Mouse (Mus musculus): Measurements from ENCODE around the gene Lima1. TPM values are rescaled to one million over a fixed set of nuclear protein-coding genes. Genes with fewer than 3 reads are reported as not detected.
A peak's percentile ranks its signal among the peaks of the same experiment; 100 is the strongest.
"Not testable (repeated sequence)": the region's sequence is repeated elsewhere in the genome, so short reads cannot be mapped to it uniquely, and the experiment has no call there.

Lima1 gene
- polyA plus RNA-seq (2015; fragmentation: Nextera tagmentation; extraction: Ambion mirVana), result 30.9 and 31.8 TPM in 2 replicates

DNA sequence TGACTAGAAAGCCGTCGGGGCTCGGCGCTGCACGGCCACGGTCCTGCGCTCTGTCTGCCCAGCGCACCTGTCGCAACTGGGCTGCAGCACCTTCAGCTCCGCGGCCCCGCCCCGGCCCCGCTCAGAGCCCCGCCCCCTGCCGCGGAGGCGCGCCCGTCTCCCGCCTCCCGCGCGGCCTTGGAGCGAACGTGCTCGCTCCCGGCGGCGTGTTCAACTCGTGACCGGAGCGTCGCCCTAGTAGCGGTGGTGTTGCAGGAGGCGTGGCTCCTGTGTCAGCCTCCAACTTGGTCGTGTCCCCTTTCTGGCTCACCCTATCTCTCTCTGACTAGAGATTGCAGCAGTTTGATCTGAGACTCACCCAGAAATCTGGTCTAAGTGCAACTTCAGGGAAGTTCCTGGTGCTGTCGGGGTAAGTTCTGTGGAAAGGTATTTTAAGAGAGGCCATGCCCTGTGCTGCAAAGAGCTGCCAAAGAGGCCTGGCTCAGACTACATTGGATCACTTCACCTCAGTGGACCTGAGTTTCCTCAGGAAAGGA lies at the start of gene Lima1:
Gene Lima1, minus strand, starts transcription at position 123 of the 536 bp plus-strand sequence.
- peak; percentile 91 for DNase-seq (ENCODE audit: low spot score)

DNA sequence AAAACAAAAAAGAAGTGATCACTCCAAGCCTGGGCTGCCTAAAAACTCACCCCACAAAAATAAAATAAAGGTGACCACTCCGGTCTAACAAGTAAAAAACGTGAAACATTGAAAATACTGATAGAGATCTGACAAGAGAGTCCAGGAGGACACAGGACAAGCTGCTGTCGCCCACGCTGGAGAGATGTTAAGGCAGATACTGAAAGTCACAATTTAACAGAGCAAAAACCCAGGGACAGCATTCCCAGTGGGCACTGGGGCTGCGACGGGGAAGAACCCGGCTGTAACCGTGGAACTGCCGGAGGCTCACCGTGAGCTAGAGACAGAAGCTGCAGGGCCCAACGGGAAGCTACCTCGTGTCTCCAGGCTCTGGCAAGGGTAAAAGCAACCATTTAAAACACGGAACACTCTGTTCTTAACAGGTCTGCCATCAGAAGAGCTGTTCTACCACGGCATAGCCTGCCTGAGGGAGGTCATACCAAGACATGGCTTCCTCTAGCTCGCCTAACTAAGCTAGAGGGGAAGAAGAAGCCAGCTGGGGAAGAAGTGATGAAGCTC lies 44.4 kb upstream of the Lima1 start:
- DNase-seq (ENCODE audit: low spot score), result no peak

DNA sequence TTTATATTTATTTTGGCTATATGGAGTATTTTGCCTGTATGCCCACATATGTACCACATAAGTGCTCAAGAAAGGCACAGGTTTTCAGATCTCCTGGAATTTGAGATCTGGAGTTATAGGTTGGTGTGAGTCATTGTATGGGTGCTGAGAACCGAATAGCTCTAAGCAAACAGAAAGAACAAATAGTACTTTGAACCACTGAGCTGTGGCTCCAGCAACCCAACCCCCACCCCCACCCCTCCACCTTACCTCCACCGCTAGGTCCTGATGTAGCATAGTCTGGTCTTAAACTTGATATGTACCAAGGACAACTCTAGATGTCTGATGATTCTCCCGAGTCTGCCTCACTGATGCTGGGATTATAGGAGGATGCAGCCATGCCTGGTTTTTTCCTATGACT lies 42.0 kb upstream of the Lima1 start:
- DNase-seq (ENCODE audit: low spot score), result no peak

DNA sequence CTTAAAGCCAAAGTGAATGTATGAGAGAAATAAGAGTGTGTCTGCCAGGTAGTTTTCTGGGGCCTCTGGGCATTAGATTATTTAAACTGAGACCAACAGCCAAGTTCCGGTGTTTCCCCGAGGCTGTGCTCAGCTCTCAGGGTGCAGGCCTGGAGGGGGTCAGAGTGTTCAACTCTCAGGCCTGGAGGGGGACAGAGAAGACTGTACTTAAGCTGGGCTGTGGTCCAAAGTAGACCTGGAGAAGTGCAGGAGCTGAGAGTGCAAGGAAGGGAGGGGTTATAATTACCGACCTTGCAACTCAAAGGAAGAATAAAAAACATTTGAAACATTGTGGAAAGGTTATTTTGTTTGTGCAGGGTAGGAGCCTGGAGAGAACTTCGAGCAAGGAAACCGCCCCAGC lies 39.4 kb upstream of the Lima1 start:
- DNase-seq (ENCODE audit: low spot score), result no peak

DNA sequence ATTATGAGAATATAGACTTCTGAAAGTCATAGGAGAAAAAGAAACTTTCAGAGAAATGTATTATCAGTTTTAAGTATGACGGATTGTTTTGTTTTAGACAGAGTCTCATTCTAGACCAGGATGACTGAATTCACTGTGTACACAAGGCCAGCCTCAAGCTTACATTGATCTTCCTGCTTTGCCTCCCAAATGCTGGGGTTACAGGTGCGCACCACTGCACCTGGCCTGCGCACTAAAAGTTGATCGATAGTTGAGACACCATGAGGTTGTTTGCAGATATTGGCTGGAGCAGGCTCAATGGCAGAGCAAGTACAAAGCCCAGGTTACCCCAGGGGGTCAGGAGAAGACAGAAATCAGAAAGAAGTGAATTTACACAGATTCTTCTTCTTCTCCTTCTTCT lies 36.5 kb upstream of the Lima1 start:
- DNase-seq (ENCODE audit: low spot score), result no peak

DNA sequence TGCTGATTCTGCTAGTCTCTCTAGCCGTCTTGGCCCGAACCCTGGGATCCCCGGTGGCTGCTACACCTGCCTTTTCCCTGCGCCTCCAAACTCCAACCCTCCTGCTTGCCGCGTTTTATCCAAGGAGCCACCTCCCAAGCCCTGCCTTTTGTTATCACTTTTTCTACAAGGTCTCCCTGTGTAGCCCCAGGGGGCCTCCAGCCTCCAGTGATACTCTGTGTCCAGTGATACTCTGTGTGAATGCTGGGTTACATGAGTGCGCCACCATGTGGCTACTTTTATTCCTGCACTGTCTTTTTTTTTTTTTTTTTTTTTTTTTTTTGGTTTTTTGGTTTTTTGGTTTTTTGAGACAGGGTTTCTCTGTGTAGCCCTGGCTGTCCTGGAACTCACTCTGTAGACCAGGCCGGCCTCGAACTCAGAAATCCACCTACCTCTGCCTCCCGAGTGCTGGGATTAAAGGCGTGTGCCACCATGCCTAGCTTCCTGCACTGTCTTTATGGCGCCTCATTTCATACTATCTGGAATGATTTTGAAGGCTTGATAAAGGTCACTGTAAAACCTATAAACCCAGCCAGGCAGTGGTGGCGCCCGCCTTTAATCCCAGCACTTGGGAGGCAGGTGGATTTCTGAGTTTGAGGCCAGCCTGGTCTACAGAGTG lies 34.2 kb upstream of the Lima1 start:
- peak; percentile 25 for DNase-seq (ENCODE audit: low spot score)

DNA sequence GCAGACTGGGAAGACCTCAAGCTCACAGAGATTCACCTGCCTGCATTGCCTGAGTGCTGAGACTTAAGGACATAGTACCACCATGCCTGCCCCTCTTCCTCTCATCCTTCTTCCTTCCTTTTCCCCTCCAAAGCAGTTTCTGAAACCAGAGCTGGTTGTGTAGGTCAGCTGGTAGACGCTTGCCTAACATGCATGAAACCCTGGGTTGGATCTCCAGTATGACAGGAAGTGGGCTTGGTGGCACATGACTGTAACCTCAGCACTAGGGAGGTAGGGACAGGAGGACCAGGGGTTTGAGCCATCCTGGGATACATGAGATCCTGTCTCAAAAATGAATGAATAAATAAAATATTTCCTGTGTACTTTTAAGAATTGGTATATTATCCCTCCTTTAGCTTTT lies 32.3 kb upstream of the Lima1 start:
- DNase-seq (ENCODE audit: low spot score), result no peak

DNA sequence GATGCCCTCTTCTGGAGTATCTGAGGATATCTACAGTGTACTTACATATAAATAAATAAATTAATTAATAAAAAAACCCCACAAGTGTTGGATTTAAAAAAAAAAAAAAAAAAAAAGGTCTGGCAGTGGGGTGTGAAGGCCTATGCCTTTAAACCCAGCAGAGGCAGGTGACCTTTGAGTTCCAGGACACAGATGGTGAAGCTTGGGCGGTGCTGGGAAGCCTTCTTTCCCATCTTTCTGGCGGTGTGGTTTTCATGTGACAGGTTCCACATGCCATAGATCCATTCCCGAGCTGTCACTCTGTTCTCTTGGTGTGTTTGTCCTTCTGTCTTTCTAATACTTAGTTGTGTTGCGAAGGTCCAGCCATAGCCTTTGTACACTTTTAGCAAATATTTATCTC lies 31.8 kb upstream of the Lima1 start:
- no peak for DNase-seq (ENCODE audit: low spot score)

DNA sequence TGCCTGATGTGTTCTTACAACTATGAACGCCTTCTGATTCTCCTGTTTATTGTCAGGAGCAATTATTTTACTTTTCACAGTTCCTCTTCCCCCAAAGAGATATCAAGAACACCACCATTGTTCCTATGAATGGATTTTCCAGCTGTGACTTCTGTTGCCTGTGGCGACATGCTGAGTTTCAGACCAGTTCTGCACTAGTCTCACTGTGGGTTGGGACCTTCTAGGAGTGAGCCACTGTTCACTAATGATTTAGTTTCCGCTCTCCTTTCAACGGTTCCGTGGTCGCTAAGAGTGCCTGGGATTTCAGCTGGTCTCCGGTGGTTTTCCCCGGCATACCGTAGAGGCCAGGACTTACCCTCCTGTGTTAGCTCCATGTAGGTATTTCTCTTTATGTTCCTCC lies 29.6 kb upstream of the Lima1 start:
- DNase-seq (ENCODE audit: low spot score), result no peak

DNA sequence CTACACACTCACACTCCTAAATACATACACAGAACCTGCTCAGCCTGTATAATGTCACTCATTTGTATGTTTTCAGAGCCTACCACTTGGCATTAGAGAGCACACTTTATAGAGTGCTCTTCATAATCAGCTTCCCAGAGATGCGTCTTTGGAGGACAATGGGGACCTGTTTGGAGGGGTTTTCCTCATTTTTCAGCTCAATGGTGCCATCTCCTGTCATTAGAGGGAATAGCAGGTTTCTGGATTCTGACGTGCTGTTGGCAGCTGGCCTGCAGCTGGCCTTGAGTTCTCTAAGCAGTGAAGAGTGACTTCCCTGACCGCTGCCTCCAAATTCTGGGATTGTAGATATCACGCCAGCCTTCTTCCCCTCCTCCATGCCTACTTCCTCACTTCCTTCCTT lies 29.1 kb upstream of the Lima1 start:
- peak; percentile 65 for DNase-seq (ENCODE audit: low spot score)

DNA sequence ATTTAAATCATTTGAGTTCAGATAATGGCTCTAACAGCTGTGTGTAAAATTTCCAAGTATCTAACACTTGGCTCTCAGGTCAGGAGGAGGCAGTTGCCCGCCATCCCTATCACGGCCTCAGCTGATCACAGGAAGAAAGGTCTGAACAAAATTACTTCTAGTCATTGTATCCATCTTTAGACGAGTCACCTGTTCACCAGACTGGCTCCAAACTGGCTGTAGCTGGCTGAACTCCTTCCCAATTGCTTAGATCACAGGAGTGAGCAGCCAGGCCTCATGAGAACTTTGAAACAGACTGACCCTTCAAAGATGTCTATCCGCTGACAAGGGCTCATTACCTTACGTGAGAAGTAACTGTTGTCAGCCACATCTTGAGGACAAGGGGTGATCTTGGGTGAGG lies 28.0 kb upstream of the Lima1 start:
- no peak for DNase-seq (ENCODE audit: low spot score)

DNA sequence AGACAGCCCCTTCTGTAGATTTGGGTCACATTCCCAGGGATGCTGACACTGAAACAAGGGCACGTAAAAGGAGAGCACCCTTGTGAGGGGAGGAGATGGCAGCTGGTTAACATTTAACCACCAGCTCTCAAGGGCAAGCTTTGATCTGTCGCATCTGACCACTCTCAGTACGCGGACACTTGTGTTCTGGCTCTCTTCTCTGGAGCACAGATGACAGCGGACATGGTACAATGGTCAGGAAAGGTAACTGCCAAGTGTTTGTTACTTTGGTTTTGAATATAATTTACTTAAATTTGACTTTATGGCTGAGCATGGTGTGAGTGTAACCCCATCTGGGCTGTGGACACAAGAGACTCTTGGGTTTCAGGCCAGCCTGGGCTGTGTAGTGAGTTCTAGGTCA lies 27.5 kb upstream of the Lima1 start:
- no peak for DNase-seq (ENCODE audit: low spot score)

DNA sequence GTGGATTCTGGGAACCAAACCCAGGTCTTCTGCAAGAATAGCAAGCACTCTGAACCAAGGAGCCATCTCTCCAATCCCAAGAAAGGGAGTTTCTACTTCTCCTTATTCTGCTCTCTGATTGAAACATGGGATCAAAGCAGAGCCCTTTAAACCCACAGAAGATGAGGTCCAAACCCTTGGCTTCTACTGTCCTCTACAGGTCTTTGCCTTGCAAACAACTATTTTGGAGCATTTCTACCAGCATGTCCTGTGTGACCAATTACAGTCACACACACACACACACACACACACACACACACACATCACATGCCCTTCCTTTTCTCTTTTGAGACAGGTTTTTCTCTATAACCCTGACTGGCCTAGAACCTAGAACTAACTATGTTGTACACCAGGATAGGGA lies 21.4 kb upstream of the Lima1 start:
- DNase-seq (ENCODE audit: low spot score), result no peak

DNA sequence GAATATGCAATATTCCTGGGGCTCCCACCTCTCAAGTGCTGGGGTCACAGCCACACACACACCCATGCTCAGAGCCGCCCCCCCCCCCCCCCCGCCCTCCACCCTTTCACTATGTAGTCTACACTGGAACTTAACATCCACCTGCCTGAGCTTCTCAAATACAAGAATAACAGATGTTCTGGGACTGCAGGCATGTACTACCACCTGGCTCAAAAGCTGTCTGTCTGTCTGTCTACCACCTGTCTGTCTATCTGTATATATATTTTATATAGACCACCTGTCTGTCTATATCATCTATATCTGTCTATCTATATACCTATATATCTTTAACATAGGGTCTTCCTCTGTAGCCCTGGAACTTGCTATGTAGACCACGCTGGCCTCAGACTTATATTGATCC lies 16.1 kb upstream of the Lima1 start:
- no peak for DNase-seq (ENCODE audit: low spot score)

DNA sequence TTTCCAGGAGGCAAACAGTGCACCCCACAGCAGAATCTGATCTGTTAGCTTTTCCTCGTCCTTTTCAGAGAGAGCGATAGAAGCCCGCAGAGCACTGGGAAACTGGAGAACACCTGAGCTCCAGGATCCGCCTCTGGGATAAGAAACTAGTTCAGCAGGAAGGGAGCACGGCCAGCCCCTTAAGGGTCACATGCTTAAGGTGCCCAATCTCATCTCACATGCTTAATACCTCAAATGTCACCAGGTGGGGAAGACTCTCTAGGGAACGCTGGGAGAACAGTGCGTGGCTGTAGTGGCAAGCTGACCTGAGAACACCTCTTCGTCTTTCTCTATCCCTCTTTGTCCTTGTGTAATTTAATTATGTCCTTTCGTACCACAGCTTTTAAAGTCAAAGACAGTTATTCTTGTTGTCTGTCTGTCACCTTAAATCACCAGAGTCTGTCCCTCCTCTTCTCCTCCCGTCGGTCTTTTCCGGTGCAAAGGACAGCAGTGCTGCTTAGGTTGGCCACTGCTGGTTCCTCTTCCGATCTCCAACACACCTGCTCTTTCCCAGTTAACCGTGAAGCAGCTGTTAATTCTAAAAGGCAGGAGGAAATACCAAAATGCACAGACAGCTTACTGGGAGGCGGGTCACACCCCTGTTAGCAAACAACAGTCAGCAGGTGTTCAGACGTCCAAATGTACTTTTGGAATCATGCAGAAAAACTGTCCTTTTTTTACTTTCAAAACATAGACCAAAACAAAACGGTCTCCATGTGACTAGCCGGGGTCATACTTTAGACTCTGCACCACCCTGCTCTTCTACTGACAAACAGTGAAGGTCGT lies 15.4 kb upstream of the Lima1 start:
- DNase-seq (ENCODE audit: low spot score), result peak; percentile 30

DNA sequence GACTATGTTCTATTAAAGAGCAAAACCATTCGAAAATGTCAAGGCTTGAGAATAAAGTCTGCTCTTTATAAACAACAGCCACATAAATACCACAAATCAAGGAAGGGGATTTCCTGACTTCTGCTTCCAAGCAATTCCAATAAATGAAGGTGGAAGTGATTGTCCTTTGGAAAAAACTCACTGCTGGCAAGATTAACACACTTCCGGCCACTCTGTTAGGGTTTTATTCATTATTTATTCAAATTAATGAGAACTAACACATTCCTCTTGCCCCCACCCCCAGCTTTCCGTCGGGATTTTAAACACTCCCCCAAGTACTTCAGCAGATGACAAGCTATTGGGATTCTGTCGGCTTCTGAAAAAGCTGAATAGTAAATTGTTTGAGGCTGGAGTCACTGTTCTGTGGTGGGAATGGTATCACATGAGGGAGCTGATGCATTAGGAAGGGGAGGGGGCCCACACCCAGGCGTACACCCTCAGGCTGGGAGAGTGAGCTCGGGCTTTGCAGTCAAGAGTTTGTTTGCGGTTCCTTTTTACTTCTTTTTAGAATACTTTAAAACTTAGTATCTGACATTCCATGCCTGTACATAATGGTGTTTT lies 14.1 kb upstream of the Lima1 start:
- no peak for DNase-seq (ENCODE audit: low spot score)

DNA sequence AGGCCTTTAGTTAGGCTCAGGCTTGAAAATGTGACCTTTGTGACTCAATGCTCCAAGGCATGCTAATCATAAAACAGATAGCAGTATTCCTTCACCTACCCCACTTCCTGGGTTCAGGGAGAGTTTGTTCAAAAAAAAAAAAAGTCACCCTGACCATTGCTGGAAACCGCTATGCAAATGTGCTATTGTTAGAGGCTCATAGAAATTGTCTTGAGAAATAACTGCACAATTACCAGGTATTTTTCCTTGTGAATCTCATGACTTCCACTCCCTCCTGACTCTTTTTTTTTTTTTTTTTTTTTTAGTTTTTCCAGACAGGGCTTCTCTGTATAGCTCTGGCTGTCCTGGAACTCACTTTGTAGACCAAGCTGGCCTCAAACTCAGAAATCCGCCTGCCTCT lies 11.9 kb upstream of the Lima1 start:
- not testable (repeated sequence) for DNase-seq (ENCODE audit: low spot score)

DNA sequence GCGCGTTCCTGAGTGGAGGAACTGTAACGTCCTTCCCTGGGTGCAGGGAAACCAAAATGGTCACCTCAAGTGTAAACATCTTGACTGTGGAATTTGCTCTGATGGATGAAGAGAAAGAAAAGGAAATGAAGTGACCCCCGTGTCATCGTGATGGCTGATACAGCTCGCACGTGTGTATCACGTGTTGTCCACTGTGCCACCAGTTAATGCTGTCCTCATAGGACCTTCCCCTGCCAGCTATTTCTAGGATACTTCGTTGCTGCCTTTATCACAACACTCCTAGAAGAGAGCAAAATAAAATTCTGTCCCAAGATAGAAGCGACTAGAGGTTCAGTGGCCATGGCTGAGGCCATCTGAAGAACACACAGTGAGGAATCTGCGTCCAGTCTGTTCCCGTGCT lies 8.8 kb upstream of the Lima1 start:
- DNase-seq (ENCODE audit: low spot score), result no peak

DNA sequence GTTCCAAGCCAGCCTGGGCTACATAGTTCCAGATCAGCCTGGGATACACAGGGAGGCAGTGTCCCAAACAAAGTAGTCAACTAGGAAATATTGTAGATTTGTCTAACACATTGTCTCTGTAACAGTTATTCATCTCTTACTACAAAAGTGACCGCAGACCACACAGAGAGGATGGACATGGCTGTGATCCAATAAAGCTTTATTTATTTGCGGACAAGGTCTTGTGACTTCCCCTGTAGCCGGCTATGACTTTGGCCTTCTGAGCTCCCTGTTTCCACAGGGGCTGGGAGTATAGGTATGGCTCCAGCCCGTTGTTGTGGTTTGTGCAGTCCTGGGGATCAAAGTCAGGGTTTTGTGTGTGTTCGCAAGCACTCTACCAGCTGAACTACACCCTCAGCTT lies 3.3 kb upstream of the Lima1 start:
- no peak for DNase-seq (ENCODE audit: low spot score)

DNA sequence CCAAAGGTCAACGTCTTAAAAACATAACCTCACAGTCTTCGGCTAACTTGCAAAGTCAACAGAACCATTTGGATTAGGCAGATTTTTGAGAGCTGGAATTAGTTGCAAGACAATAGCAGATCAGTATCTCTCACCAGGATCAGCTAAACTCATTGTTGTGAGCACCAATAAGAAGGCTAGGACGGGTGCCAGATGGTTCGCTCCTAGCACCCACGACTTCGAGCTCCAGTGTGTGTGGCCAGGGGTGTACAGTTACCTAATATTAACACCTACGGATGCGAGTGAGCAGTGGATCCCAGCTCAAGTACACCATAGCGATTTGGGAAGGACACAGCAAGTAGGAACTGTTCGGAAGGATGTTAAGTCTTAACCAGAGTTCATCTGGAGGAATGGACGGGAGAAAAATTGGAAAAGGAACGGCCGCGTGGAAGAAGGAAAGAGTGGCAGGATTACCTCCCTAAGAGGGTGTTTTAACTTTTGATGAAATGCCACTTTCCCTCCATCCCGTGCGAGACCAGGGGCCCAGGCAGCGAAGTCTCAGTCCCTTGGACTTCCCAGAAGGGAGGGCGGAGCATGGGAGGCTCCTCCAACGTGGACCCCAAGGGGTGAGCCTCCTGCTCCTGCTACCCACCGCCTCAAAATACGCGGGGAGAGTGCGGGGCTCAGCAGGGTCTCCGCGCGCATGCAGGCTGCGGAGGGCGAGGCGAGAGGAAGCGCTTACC lies 483 bp downstream of the Lima1 start:
- DNase-seq (ENCODE audit: low spot score), result no peak

DNA sequence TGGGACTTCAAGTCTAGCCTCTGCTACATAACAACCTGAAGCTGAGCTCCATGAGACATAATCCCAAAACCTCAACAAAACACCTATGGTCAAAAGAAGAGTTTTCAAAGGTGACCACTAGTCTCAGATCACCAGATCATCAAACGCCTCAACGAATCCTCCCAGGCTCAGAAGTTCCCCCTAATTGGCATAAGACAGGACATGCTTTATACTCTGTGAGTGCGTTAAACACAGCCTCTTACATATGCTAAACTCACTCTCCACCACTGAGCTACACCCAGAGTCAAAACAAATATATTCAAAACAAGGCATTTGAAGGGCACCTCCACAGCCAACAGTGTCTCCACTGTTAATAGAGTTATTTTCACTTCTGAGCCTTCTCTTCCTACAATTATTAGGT lies 2.7 kb downstream of the Lima1 start:
- DNase-seq (ENCODE audit: low spot score), result no peak

Measured in thymus, postnatal 0 days (tissue).